Mouse (Mus musculus) embryonic facial prominence, embryonic 13.5 days (tissue): Measurements from ENCODE around the gene Ccdc57. TPM values are rescaled to one million over a fixed set of nuclear protein-coding genes. Genes with fewer than 3 reads are reported as not detected.

ENCODE experiments used
- ATAC-seq: fragments of 200-750 bp; cut with Nextera tagmentation; 2 replicates; pipeline ENCODE4 v1.8.0; 2017; ENCODE audit warnings: low read depth; ENCODE audit not compliant: insufficient number of reproducible peaks, insufficient read depth, low FRiP score, low TSS enrichment
- H3K27ac ChIP-seq: fragments of 300-500 bp; sonication (generic); 2 replicates; pipeline ENCODE4 v1.5.1; 2015; ENCODE audit warnings: moderate library complexity, mild to moderate bottlenecking, inconsistent platforms
- H3K27me3 ChIP-seq: fragments of 300-500 bp; sonication (generic); 2 replicates; pipeline ENCODE4 v1.6.1; 2015; ENCODE audit warnings: mild to moderate bottlenecking, inconsistent platforms
- H3K36me3 ChIP-seq: fragments of 300-500 bp; sonication (generic); 2 replicates; pipeline ENCODE4 v1.6.1; 2015; ENCODE audit warnings: mild to moderate bottlenecking, inconsistent platforms
- H3K4me1 ChIP-seq: fragments of 300-500 bp; sonication (generic); 2 replicates; pipeline ENCODE4 v1.6.1; 2015; ENCODE audit warnings: inconsistent platforms
- H3K4me2 ChIP-seq: fragments of 300-500 bp; sonication (generic); 2 replicates; pipeline ENCODE4 v1.6.1; 2015; ENCODE audit warnings: moderate library complexity, mild to moderate bottlenecking, inconsistent platforms
- H3K4me3 ChIP-seq: fragments of 300-500 bp; sonication (generic); 2 replicates; pipeline ENCODE4 v1.5.1; 2015; ENCODE audit warnings: mild to moderate bottlenecking, inconsistent platforms
- H3K9ac ChIP-seq: fragments of 300-500 bp; sonication (generic); 2 replicates; pipeline ENCODE4 v1.6.1; 2015; ENCODE audit warnings: mild to moderate bottlenecking, inconsistent platforms
- H3K9me3 ChIP-seq: fragments of 300-500 bp; sonication (generic); 2 replicates; pipeline ENCODE4 v1.6.1; 2016; ENCODE audit warnings: inconsistent platforms
- WGBS: fragments of 180-500 bp; shearing (Covaris S2); methylation state at CpG from one replicate; pipeline ENCODE4 v1.1.7; 2015; ENCODE audit warnings: mixed read lengths; 5-methylcytosine and 5-hydroxymethylcytosine counted together
- polyA plus RNA-seq: library from polyadenylated mRNA; unstranded; fragments of >200 nt; fragmentation: Nextera tagmentation; extraction: Ambion mirVana; gene quantifications from 2 replicates; pipeline ENCODE4 v1.2.1, GENCODE M21; 2015

Gene Ccdc57
- polyA plus RNA-seq, 1 experiment from 2014 or later, result 6.1 TPM

- WGBS, result 93% methylated on average over 13 of the region's 13 CpGs
- ATAC-seq, result no peak
- Histone ChIP-seq H3K9me3 (no peaks in the 10 kb centered on the region), H3K4me2 (no peak overlapping the region), H3K27ac (no peak overlapping the region), H3K9ac (no peak overlapping the region), H3K27me3 (no peaks in the 10 kb centered on the region), H3K4me3 (no peak overlapping the region), H3K4me1 (peaks cover 21% of the 10 kb centered on the region), H3K36me3 (peaks cover 95% of the 10 kb centered on the region)
Measured at GRCm38 (mm10) chr11:120962050-120962771, 29.5 kb upstream of the Ccdc57 start.

GRCm38 (mm10) chr11:120961594-120961993 is 28.9 kb upstream of the Ccdc57 start:
- no peaks in the 10 kb centered on the region for H3K27me3 ChIP-seq
- peaks cover 95% of the 10 kb centered on the region for H3K36me3 ChIP-seq
- WGBS, result 85% methylated on average over 7 of the region's 7 CpGs
- no peak overlapping the region for H3K27ac ChIP-seq
- H3K4me3 ChIP-seq, result no peak overlapping the region
- H3K4me2 ChIP-seq, result no peak overlapping the region
- peaks cover 21% of the 10 kb centered on the region for H3K4me1 ChIP-seq
- H3K9me3 ChIP-seq, result no peaks in the 10 kb centered on the region
- H3K9ac ChIP-seq, result no peak overlapping the region
- ATAC-seq, result no peak

GRCm38 (mm10) chr11:120960248-120960647 is 27.6 kb upstream of the Ccdc57 start:
- H3K9me3 ChIP-seq, result no peaks in the 10 kb centered on the region
- no peak for ATAC-seq
- no peak overlapping the region for H3K4me2 ChIP-seq
- H3K27me3 ChIP-seq, result no peaks in the 10 kb centered on the region
- no peak overlapping the region for H3K4me3 ChIP-seq
- H3K36me3 ChIP-seq, result peaks cover 95% of the 10 kb centered on the region
- H3K4me1 ChIP-seq, result peaks cover 12% of the 10 kb centered on the region
- H3K27ac ChIP-seq, result no peak overlapping the region
- 63% methylated on average over 1 of the region's 1 CpGs for WGBS
- no peak overlapping the region for H3K9ac ChIP-seq

- WGBS, result 63% methylated on average over 3 of the region's 3 CpGs
- Histone ChIP-seq H3K27ac (peak overlapping the region; percentile 39; the same call in 1 of the 2 replicates), H3K36me3 (peaks cover 94% of the 10 kb centered on the region), H3K4me2 (no peak overlapping the region), H3K9me3 (no peaks in the 10 kb centered on the region), H3K4me3 (no peak overlapping the region), H3K4me1 (peaks cover 12% of the 10 kb centered on the region), H3K9ac (no peak overlapping the region), H3K27me3 (no peaks in the 10 kb centered on the region)
- no peak for ATAC-seq
Measured at GRCm38 (mm10) chr11:120959564-120959963, 26.9 kb upstream of the Ccdc57 start.

- H3K36me3 ChIP-seq, result peaks cover 92% of the 10 kb centered on the region
- no peak for ATAC-seq
- no peak overlapping the region for H3K4me2 ChIP-seq
- no peak overlapping the region for H3K9ac ChIP-seq
- H3K9me3 ChIP-seq, result no peaks in the 10 kb centered on the region
- peaks cover 12% of the 10 kb centered on the region for H3K4me1 ChIP-seq
- H3K4me3 ChIP-seq, result no peak overlapping the region
- H3K27ac ChIP-seq, result peak overlapping the region; percentile 39; the same call in 1 of the 2 replicates
- WGBS, result 89% methylated on average over 18 of the region's 18 CpGs
- H3K27me3 ChIP-seq, result no peaks in the 10 kb centered on the region
Measured at GRCm38 (mm10) chr11:120959066-120959465, 26.4 kb upstream of the Ccdc57 start.

- 0 out of 2 replicates have a peak overlapping the region, but pooled peaks have one; percentile 6 for H3K9ac ChIP-seq
- H3K36me3 ChIP-seq, result peaks cover 85% of the 10 kb centered on the region
- no peaks in the 10 kb centered on the region for H3K9me3 ChIP-seq
- H3K27me3 ChIP-seq, result no peaks in the 10 kb centered on the region
- 74% methylated on average over 15 of the region's 15 CpGs for whole genome bisulfite sequencing
- no peak overlapping the region for H3K4me3 ChIP-seq
- H3K4me1 ChIP-seq, result peaks cover 12% of the 10 kb centered on the region
- H3K27ac ChIP-seq, result no peak overlapping the region
- ATAC-seq, result no peak
- H3K4me2 ChIP-seq, result no peak overlapping the region
Measured at GRCm38 (mm10) chr11:120957731-120958257, 25.1 kb upstream of the Ccdc57 start.

- Histone ChIP-seq H3K4me1 (peaks cover 16% of the 10 kb centered on the region), H3K4me2 (no peak overlapping the region), H3K27me3 (no peaks in the 10 kb centered on the region), H3K9ac (0 out of 2 replicates have a peak overlapping the region, but pooled peaks have one; percentile 6), H3K27ac (no peak overlapping the region), H3K36me3 (peaks cover 77% of the 10 kb centered on the region), H3K4me3 (no peak overlapping the region), H3K9me3 (no peaks in the 10 kb centered on the region)
- 80% methylated on average over 8 of the region's 8 CpGs for WGBS
- ATAC-seq, result no peak
Measured at GRCm38 (mm10) chr11:120957052-120957451, 24.4 kb upstream of the Ccdc57 start.

GRCm38 (mm10) chr11:120955701-120956100 is 23.0 kb upstream of the Ccdc57 start:
- Histone ChIP-seq H3K27me3 (no peaks in the 10 kb centered on the region), H3K27ac (no peak overlapping the region), H3K4me1 (peaks cover 28% of the 10 kb centered on the region), H3K4me3 (no peak overlapping the region), H3K9ac (no peak overlapping the region), H3K9me3 (no peaks in the 10 kb centered on the region), H3K36me3 (peaks cover 67% of the 10 kb centered on the region), H3K4me2 (no peak overlapping the region)
- no peak for ATAC-seq
- 92% methylated on average over 8 of the region's 8 CpGs for WGBS

GRCm38 (mm10) chr11:120954936-120955335 is 22.3 kb upstream of the Ccdc57 start:
- Histone ChIP-seq H3K4me2 (no peak overlapping the region), H3K9ac (no peak overlapping the region), H3K27ac (no peak overlapping the region), H3K36me3 (peaks cover 61% of the 10 kb centered on the region), H3K4me3 (no peak overlapping the region), H3K9me3 (no peaks in the 10 kb centered on the region), H3K4me1 (peaks cover 36% of the 10 kb centered on the region), H3K27me3 (no peaks in the 10 kb centered on the region)
- WGBS, result 70% methylated on average over 5 of the region's 5 CpGs
- no peak for ATAC-seq

- WGBS, result 76% methylated on average over 9 of the region's 9 CpGs
- no peak for ATAC-seq
- H3K27me3 ChIP-seq, result peaks cover 13% of the 10 kb centered on the region; the same call in 1 of the 2 replicates
- peak overlapping the region; percentile 55; the same call in 1 of the 2 replicates for H3K9ac ChIP-seq
- H3K9me3 ChIP-seq, result no peaks in the 10 kb centered on the region
- H3K4me2 ChIP-seq, result peak overlapping the region; percentile 75
- 0 out of 2 replicates have a peak overlapping the region, but pooled peaks have one; percentile 11 for H3K27ac ChIP-seq
- H3K4me1 ChIP-seq, result peaks cover 33% of the 10 kb centered on the region
- peak overlapping the region; percentile 57 for H3K4me3 ChIP-seq
- peaks cover 32% of the 10 kb centered on the region for H3K36me3 ChIP-seq
Measured at GRCm38 (mm10) chr11:120951731-120952730, 19.4 kb upstream of the Ccdc57 start.

- H3K4me1 ChIP-seq, result peaks cover 33% of the 10 kb centered on the region
- peaks cover 24% of the 10 kb centered on the region for H3K36me3 ChIP-seq
- peak overlapping the region; percentile 78 for H3K9ac ChIP-seq
- no peaks in the 10 kb centered on the region for H3K9me3 ChIP-seq
- WGBS, result 19% methylated on average over 8 of the region's 8 CpGs
- H3K27ac ChIP-seq, result peak overlapping the region; percentile 60
- no peak for ATAC-seq
- H3K4me3 ChIP-seq, result peak overlapping the region; percentile 57
- H3K27me3 ChIP-seq, result peaks cover 13% of the 10 kb centered on the region; the same call in 1 of the 2 replicates
- H3K4me2 ChIP-seq, result peak overlapping the region; percentile 75
Measured at GRCm38 (mm10) chr11:120951237-120951636, 18.6 kb upstream of the Ccdc57 start.
